Mouse (Mus musculus) cerebral cortex, adult 2 months (tissue): ENCODE results near the gene Mn1.

Source experiments
- WGBS: fragments of 180-500 bp; shearing (Covaris S2); methylation state at CpG from one replicate; pipeline ENCODE4 v1.1.7; 2018; 5-methylcytosine and 5-hydroxymethylcytosine counted together

Mn1 gene

GRCm38 (mm10) chr5:111475721-111476120, 58.6 kb downstream of the Mn1 start:
- WGBS = 62% methylated on average over 5 of the region's 5 CpGs

GRCm38 (mm10) chr5:111476141-111476540, 59.0 kb downstream of the Mn1 start:
- WGBS = 77% methylated on average over 6 of the region's 6 CpGs

GRCm38 (mm10) chr5:111485907-111486306, 68.7 kb downstream of the Mn1 start:
- WGBS = 74% methylated on average over 4 of the region's 4 CpGs

GRCm38 (mm10) chr5:111489022-111489616, 72.0 kb downstream of the Mn1 start:
- 68% methylated on average over 7 of the region's 7 CpGs for WGBS

GRCm38 (mm10) chr5:111490599-111490998, 73.4 kb downstream of the Mn1 start:
- WGBS = 52% methylated on average over 4 of the region's 4 CpGs

- WGBS = 88% methylated on average over 1 of the region's 1 CpGs
Observed at GRCm38 (mm10) chr5:111491485-111491884, 74.3 kb downstream of the Mn1 start.

- 74% methylated on average over 3 of the region's 3 CpGs for whole genome bisulfite sequencing
Observed at GRCm38 (mm10) chr5:111500036-111500435, 82.9 kb downstream of the Mn1 start.

GRCm38 (mm10) chr5:111501691-111502441, 84.7 kb downstream of the Mn1 start:
- WGBS = 84% methylated on average over 13 of the region's 13 CpGs

GRCm38 (mm10) chr5:111505241-111505640, 88.1 kb downstream of the Mn1 start:
- 93% methylated on average over 6 of the region's 6 CpGs for WGBS

GRCm38 (mm10) chr5:111505824-111506223, 88.7 kb downstream of the Mn1 start:
- WGBS = 90% methylated on average over 6 of the region's 6 CpGs

- WGBS = 62% methylated on average over 12 of the region's 12 CpGs
Observed at GRCm38 (mm10) chr5:111506410-111506809, 89.2 kb downstream of the Mn1 start.
